Mouse (Mus musculus) liver, embryonic 14.5 days (tissue): ENCODE results near the gene Zfp551. TPM values are rescaled to one million over a fixed set of nuclear protein-coding genes. Genes with fewer than 3 reads are reported as not detected.

Source experiments
- ATAC-seq: fragments of 200-750 bp; cut with Nextera tagmentation; 2 replicates; pipeline ENCODE4 v1.8.0; 2017; ENCODE audit warnings: moderate number of reproducible peaks, mild to moderate bottlenecking, moderate library complexity; ENCODE audit not compliant: insufficient read depth
- DNase-seq, 3 experiments: peaks; one replicate each; pipeline ENCODE4 v3.0.0-alpha.2; 2012 to 2013; ENCODE audit warnings: low read depth in 3 of 3, low spot score in 3 of 3
- H3K27ac ChIP-seq: fragments of 300-500 bp; sonication (generic); 2 replicates; pipeline ENCODE4 v1.5.1; 2014; ENCODE audit warnings: moderate library complexity, mild to moderate bottlenecking, control low read depth, inconsistent platforms
- H3K27me3 ChIP-seq: fragments of 300-500 bp; sonication (generic); 2 replicates; pipeline ENCODE4 v1.6.1; 2014; ENCODE audit warnings: mild to moderate bottlenecking, low read length, moderate library complexity; ENCODE audit not compliant: control insufficient read depth, insufficient read depth
- H3K36me3 ChIP-seq: fragments of 300-500 bp; sonication (generic); replicated peaks from 2 replicates; pipeline ENCODE4 v1.6.1; 2014; ENCODE audit warnings: low read depth; ENCODE audit not compliant: control insufficient read depth, insufficient read depth
- H3K4me1 ChIP-seq, 2 experiments: fragments of 200-500 bp in 1 of 2; fragments of 300-500 bp in 1 of 2; sonication (generic) in 1 of 2; replicated peaks; 2 replicates each; pipeline ENCODE4 v1.6.1; 2012 to 2014; ENCODE audit warnings: antibody characterized with exemption in 1 of 2, inconsistent platforms in 1 of 2, low read length in 1 of 2; ENCODE audit not compliant: control insufficient read depth in 2 of 2, insufficient read depth in 2 of 2
- H3K4me2 ChIP-seq: fragments of 300-500 bp; sonication (generic); 2 replicates; pipeline ENCODE4 v1.6.1; 2014; ENCODE audit warnings: low read depth, mild to moderate bottlenecking, control low read depth, moderate library complexity
- H3K4me3 ChIP-seq, 2 experiments: fragments of 200-500 bp in 1 of 2; fragments of 300-500 bp in 1 of 2; sonication (generic) in 1 of 2; 2 replicates each; pipeline ENCODE4 v1.5.1; 2012 to 2014; ENCODE audit warnings: low read depth in 2 of 2, low read length in 2 of 2, mild to moderate bottlenecking in 2 of 2, control low read depth in 1 of 2, inconsistent platforms in 1 of 2, moderate library complexity in 1 of 2; ENCODE audit not compliant: insufficient read depth in 1 of 2
- H3K9ac ChIP-seq: fragments of 300-500 bp; sonication (generic); replicated peaks from 2 replicates; pipeline ENCODE4 v1.6.1; 2014; ENCODE audit warnings: mild to moderate bottlenecking, control low read depth, moderate library complexity
- H3K9me3 ChIP-seq: fragments of 300-500 bp; sonication (generic); 2 replicates; pipeline ENCODE4 v1.6.1; 2016; ENCODE audit warnings: low read length, mixed read lengths; ENCODE audit not compliant: control insufficient read depth
- CTCF ChIP-seq: IDR thresholded peaks from 2 replicates; pipeline ENCODE4 v1.5.1; 2016; ENCODE audit warnings: antibody characterized with exemption, low read depth, control low read depth
- EP300 ChIP-seq: IDR thresholded peaks from 2 replicates; pipeline ENCODE4 v1.6.1; 2016; ENCODE audit warnings: antibody characterized with exemption, low read depth
- WGBS: fragments of 180-500 bp; shearing (Covaris S2); extraction: QIAGEN DNeasy Blood & Tissue Kit; methylation state at CpG from one replicate; pipeline ENCODE4 v1.1.7; 2014; ENCODE audit not compliant: insufficient replicate concordance; 5-methylcytosine and 5-hydroxymethylcytosine counted together
- polyA plus RNA-seq, 2 experiments: library from polyadenylated mRNA; depleted of rRNA in 1 of 2; stranded (reverse) in 1 of 2; unstranded in 1 of 2; fragments of >200 nt; fragmentation: Nextera tagmentation in 1 of 2; extraction: Ambion mirVana in 1 of 2; gene quantifications; 2 replicates each; pipeline versions ENCODE4 v1.2.1 to v1.2.3; 2012 to 2014

Zfp551 gene
- polyA plus RNA-seq (2012; rRNA removed) (0.28 and 0.35 TPM in 2 replicates), polyA plus RNA-seq (2014; fragmentation: Nextera tagmentation; extraction: Ambion mirVana) (0.55 and 1.1 TPM in 2 replicates)

DNA sequence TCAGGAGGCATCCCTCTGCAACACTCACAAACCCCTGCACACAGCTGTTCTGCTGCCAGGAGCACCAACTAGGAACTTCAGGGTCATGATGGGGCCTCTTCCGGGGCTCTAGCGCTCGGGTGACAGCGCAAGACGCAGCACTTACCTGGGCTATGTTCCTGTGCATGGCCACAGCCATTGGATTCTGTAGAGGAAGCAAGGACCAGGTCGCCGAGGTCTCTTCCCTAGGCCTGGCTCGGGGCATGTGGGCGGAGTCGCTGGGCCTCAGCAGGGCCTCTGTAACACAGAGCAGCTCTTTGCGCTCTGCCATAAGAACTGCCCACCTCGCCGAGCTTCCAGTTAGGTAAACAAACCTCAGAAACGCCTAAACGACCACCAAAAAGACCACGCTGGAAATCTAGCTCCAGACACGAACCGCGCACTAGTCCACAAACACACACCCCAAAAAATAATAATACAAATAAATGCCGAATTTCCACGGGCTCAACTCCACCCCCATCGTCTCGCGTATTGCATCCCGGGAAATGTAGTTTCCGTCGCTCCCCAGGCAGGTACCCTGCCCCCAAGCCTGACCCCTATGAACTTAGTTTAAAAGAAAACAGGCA is at the start of gene Zfp551:
Gene Zfp551, minus strand, starts transcription at position 507 of the 605 bp plus-strand sequence.
- Histone ChIP-seq H3K4me2 (peak within 1 kb of the TSS; percentile 68), H3K27ac (no peak within 1 kb of the TSS), H3K36me3 (no peaks in the 10 kb centered on the region), H3K9me3 (no peaks in the 10 kb centered on the region), H3K27me3 (no peaks in the 10 kb centered on the region), H3K9ac (peak within 1 kb of the TSS; percentile 65), H3K4me3 (peak within 1 kb of the TSS; percentile 54 to 91), H3K4me1 (peaks cover 0 to 3% of the 10 kb centered on the region in 2 experiments; a peak in 1 of 4 replicates)
- TF ChIP-seq EP300 = no peak
- no peak for TF ChIP-seq CTCF
- ATAC-seq = peak; percentile 94
- WGBS = under 1% methylated on average over 27 of the region's 27 CpGs
- DNase-seq = peak; percentile 17 to 23 (median 23)

DNA sequence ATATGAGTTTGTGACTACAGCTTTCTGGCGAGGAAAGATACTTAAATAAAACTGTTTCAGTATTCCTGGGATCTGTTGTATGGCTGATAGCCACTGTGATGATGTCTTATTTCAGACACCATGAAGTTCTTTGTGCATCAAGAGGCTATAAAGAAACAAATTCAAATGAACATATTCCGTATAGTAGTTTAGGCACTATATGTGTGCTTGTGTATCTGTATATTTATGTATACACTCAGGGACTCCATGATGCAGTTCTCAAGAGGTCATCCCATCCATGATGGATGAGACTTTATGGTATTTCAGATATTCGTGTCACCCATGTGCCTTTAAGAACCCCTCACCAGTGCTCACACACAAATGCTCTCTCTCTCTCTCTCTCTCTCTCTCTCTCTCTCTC is 304 bp upstream of the Zfp551 start:
- ATAC-seq (no peak), DNase-seq (no peak)
- H3K9ac ChIP-seq = no peak overlapping the region
- TF ChIP-seq CTCF (no peak), EP300 (no peak)
- H3K4me1 ChIP-seq = peaks cover 0 to 3% of the 10 kb centered on the region in 2 experiments; a peak in 1 of 4 replicates
- H3K4me2 ChIP-seq = peak overlapping the region; percentile 68
- peak overlapping the region; percentile 54 to 91; a peak in 3 of 4 replicates for H3K4me3 ChIP-seq
- no peak overlapping the region for H3K27ac ChIP-seq
- H3K36me3 ChIP-seq = no peaks in the 10 kb centered on the region
- no peaks in the 10 kb centered on the region for H3K9me3 ChIP-seq
- H3K27me3 ChIP-seq = no peaks in the 10 kb centered on the region
- 48% methylated on average over 3 of the region's 3 CpGs for WGBS

DNA sequence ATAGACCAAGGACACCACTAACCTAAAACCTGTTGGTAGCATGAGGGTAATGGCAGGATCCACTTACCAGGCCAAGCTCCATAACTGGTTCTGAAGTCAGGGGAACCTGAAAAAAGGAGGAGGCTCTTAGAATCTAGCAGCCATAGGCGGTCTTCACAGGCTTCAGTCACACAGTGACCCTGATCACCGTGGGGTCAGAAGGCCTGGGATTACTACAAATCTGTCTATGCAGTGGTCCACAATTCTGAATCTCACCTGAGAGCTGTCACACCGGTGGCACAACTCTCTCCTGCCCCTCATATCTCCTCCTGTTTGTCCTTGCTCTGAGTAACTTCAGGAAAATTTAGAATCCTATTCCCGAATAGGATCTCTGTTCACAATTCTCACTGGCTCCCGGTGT is 810 bp downstream of the Zfp551 start:
- H3K4me3 ChIP-seq = peak overlapping the region; percentile 54 to 91; a peak in 3 of 4 replicates
- no peak for DNase-seq

DNA sequence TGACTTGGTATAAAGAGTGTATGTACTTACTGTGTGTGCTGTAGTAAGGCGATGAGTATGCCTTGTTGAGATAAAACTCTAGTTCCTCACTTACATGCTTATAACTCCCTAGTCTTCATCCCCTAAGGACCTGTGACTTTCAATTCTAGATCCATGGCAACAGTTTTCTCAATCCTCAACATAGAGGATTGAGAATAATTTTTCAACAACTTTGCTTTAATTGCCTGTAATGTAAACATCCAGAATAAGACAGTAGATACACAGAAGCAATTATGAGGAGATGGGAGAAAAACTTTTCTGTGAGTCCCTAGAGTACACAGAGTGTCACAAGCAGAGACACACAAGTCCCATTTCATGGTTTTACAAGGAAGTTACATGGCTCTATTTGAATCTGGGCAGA is 53.4 kb downstream of the Zfp551 start, which contains the start of gene Vmn1r84:
Gene Vmn1r84, minus strand, starts transcription at position 101 of the 400 bp plus-strand sequence.
- no peak within 1 kb of the TSS for H3K27ac ChIP-seq
- H3K4me1 ChIP-seq = no peaks in the 10 kb centered on the region
- TF ChIP-seq EP300 (no peak), CTCF (no peak)
- whole genome bisulfite sequencing = 32% methylated on average over 1 of the region's 1 CpGs
- no peaks in the 10 kb centered on the region for H3K36me3 ChIP-seq
- no peaks in the 10 kb centered on the region for H3K27me3 ChIP-seq
- DNase-seq (no peak), ATAC-seq (no peak)
- no peak within 1 kb of the TSS for H3K9ac ChIP-seq
- no peak within 1 kb of the TSS for H3K4me3 ChIP-seq
- no peaks in the 10 kb centered on the region for H3K9me3 ChIP-seq
- no peak within 1 kb of the TSS for H3K4me2 ChIP-seq

More for the DNA sequence above, 810 bp downstream of the Zfp551 start:
- Histone ChIP-seq H3K9me3 (no peaks in the 10 kb centered on the region), H3K4me2 (peak overlapping the region; percentile 68), H3K27me3 (no peaks in the 10 kb centered on the region), H3K4me1 (peaks cover 0 to 3% of the 10 kb centered on the region in 2 experiments; a peak in 1 of 4 replicates), H3K27ac (no peak overlapping the region), H3K9ac (peak overlapping the region; percentile 65), H3K36me3 (no peaks in the 10 kb centered on the region)
- no peak for TF ChIP-seq CTCF
- no peak for TF ChIP-seq EP300
- ATAC-seq = no peak
- 50% methylated on average over 5 of the region's 5 CpGs for WGBS

Other genes with a start within 250 kb of the Zfp551 start
- not detected in 2 replicates for gene Vmn1r80, start 233.5 kb downstream of the Zfp551 start, polyA plus RNA-seq (2012; rRNA removed)
- gene Vmn1r80, start 233.5 kb downstream of the Zfp551 start, polyA plus RNA-seq (2014; fragmentation: Nextera tagmentation; extraction: Ambion mirVana) = not detected in 2 replicates
- gene Vmn1r81, start 154.5 kb downstream of the Zfp551 start, polyA plus RNA-seq (2012; rRNA removed) = not detected in 2 replicates
- gene Vmn1r81, start 154.5 kb downstream of the Zfp551 start, polyA plus RNA-seq (2014; fragmentation: Nextera tagmentation; extraction: Ambion mirVana) = not detected in 2 replicates
- gene Vmn1r82, start 122.3 kb downstream of the Zfp551 start, polyA plus RNA-seq (2012; rRNA removed) = not detected in 2 replicates
- not detected in 2 replicates for gene Vmn1r82, start 122.3 kb downstream of the Zfp551 start, polyA plus RNA-seq (2014; fragmentation: Nextera tagmentation; extraction: Ambion mirVana)
- not detected in 2 replicates for gene Vmn1r83, start 93.3 kb downstream of the Zfp551 start, polyA plus RNA-seq (2012; rRNA removed)
- not detected in 2 replicates for gene Vmn1r83, start 93.3 kb downstream of the Zfp551 start, polyA plus RNA-seq (2014; fragmentation: Nextera tagmentation; extraction: Ambion mirVana)
- not detected in 2 replicates for gene Vmn1r84, start 53.5 kb downstream of the Zfp551 start, polyA plus RNA-seq (2012; rRNA removed)
- not detected in 2 replicates for gene Vmn1r84, start 53.5 kb downstream of the Zfp551 start, polyA plus RNA-seq (2014; fragmentation: Nextera tagmentation; extraction: Ambion mirVana)
- gene Zfp606, start 55.5 kb upstream of the Zfp551 start, polyA plus RNA-seq (2012; rRNA removed) = 0.89 and 1.3 TPM in 2 replicates
- 3.3 and 3.6 TPM in 2 replicates for gene Zfp606, start 55.5 kb upstream of the Zfp551 start, polyA plus RNA-seq (2014; fragmentation: Nextera tagmentation; extraction: Ambion mirVana)
- not detected in 2 replicates for gene 2900092C05Rik, start 89.8 kb upstream of the Zfp551 start, polyA plus RNA-seq (2012; rRNA removed)
- not detected in 2 replicates for gene 2900092C05Rik, start 89.8 kb upstream of the Zfp551 start, polyA plus RNA-seq (2014; fragmentation: Nextera tagmentation; extraction: Ambion mirVana)
- not detected in 2 replicates for gene Vmn2r53, start 186.0 kb upstream of the Zfp551 start, polyA plus RNA-seq (2012; rRNA removed)
- gene Vmn2r53, start 186.0 kb upstream of the Zfp551 start, polyA plus RNA-seq (2014; fragmentation: Nextera tagmentation; extraction: Ambion mirVana) = not detected in 2 replicates
- not detected in 2 replicates for gene Vmn2r54, start 217.6 kb upstream of the Zfp551 start, polyA plus RNA-seq (2012; rRNA removed)
- gene Vmn2r54, start 217.6 kb upstream of the Zfp551 start, polyA plus RNA-seq (2014; fragmentation: Nextera tagmentation; extraction: Ambion mirVana) = not detected in 2 replicates